Comparison of ENCODE assay signal across 8 mouse cellular contexts in the genomic region with DNA sequence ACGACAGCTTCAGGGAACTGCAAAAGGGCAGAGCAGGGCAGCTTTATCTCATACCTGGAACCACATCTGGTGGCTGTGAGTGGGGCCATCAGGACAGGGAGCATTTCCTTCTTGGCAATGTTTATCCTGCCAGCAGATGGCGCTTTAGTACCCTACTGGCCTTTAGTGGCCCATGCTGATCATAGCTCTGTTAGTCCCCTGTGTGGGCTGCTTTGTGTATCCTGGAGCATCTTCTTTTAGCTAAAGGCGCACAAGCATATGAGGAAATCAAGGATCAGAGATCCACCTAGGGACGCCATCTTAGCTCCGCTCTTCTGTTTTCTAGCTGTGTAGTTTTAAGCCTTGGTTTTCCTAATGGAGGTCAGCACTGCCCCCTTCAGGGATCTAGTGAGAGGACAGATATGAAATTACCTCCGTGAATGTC. TPM values are rescaled to one million over a fixed set of nuclear protein-coding genes. Genes with fewer than 3 reads are reported as not detected.
DNase-seq lines count a peak whose midpoint lies in the region; ATAC-seq and TF ChIP-seq lines count a peak whose summit lies in the region.

No protein-coding gene starts in this region.

- no peaks in the 10 kb centered on the region for H3K27me3 ChIP-seq in hindbrain, postnatal 0 days (ENCODE audit: insufficient read depth, low read length)
- H3K27me3 ChIP-seq in liver, postnatal 0 days (ENCODE audit: insufficient read depth, low read length) = no peaks in the 10 kb centered on the region

- no peaks in the 10 kb centered on the region for H3K36me3 ChIP-seq in hindbrain, postnatal 0 days (ENCODE audit: insufficient read depth, low read length)
- no peaks in the 10 kb centered on the region for H3K36me3 ChIP-seq in liver, postnatal 0 days (replicated peaks; ENCODE audit: insufficient read depth, low read length)

- no peak overlapping the region for H3K4me2 ChIP-seq in hindbrain, postnatal 0 days (ENCODE audit: low read depth, low read length)
- H3K4me2 ChIP-seq in liver, postnatal 0 days (ENCODE audit: low read depth, low read length) = no peak overlapping the region

- no peak for DNase-seq in layer of hippocampus, adult 2 months (ENCODE audit: low spot score in 2 of 2)
- DNase-seq in layer of hippocampus, adult 9-11 months = no peak
- peak; percentile 72 for DNase-seq in MEL-GATA-1-ER (ENCODE audit: extremely low read depth, low read depth)
- peak; percentile 56 for DNase-seq in hindbrain, postnatal 0 days (ENCODE audit: low spot score)
- DNase-seq in liver, postnatal 0 days = peak; percentile 74
- DNase-seq in spleen, adult 12 weeks (ENCODE audit: low spot score) = peak; percentile 45
- DNase-seq in left cerebral cortex, adult 8-10 months (ENCODE audit: low spot score in 2 of 2) = no peak

- TF ChIP-seq CTCF in layer of hippocampus, adult 2 months (conservative IDR thresholded peaks at IDR 0.05) = peak; percentile 76
- TF ChIP-seq CTCF in bone marrow macrophage, adult 2 months (IDR thresholded peaks at IDR 0.05; ENCODE audit: low read depth, low read length) = peak; percentile 89
- peak; percentile 69 for TF ChIP-seq CTCF in hindbrain, postnatal 0 days (IDR thresholded peaks at IDR 0.05; ENCODE audit: low read depth)
- peak; percentile 85 for TF ChIP-seq CTCF in liver, postnatal 0 days (IDR thresholded peaks at IDR 0.05; ENCODE audit: low read depth)

- H3K9me3 ChIP-seq in hindbrain, postnatal 0 days (ENCODE audit: low read length) = no peaks in the 10 kb centered on the region
- no peaks in the 10 kb centered on the region for H3K9me3 ChIP-seq in liver, postnatal 0 days (ENCODE audit: low read length)

- 36% methylated on average over 6 of the region's 6 CpGs for WGBS in hindbrain, postnatal 0 days
- 21% methylated on average over 6 of the region's 6 CpGs for WGBS in liver, postnatal 0 days (ENCODE audit: insufficient replicate concordance)

- 0 out of 2 replicates have a peak, but pooled peaks have one; percentile 39 for ATAC-seq in hindbrain, postnatal 0 days
- peak; percentile 71 for ATAC-seq in liver, postnatal 0 days

- no peak overlapping the region for H3K9ac ChIP-seq in hindbrain, postnatal 0 days (replicated peaks; ENCODE audit: low read length)
- H3K9ac ChIP-seq in liver, postnatal 0 days (replicated peaks) = no peak overlapping the region

- TF ChIP-seq EP300 in liver, postnatal 0 days (IDR thresholded peaks at IDR 0.05; ENCODE audit: low read depth) = no peak

- TF ChIP-seq POLR2A in bone marrow macrophage, adult 2 months (IDR thresholded peaks at IDR 0.05; ENCODE audit: borderline replicate concordance, low read depth, low read length) = no peak

- H3K4me3 ChIP-seq in layer of hippocampus, adult 2 months = no peak overlapping the region
- no peak overlapping the region for H3K4me3 ChIP-seq in bone marrow macrophage, adult 2 months (ENCODE audit: insufficient read depth, low read length)
- H3K4me3 ChIP-seq in hindbrain, postnatal 0 days (ENCODE audit: low read length) = no peak overlapping the region
- H3K4me3 ChIP-seq in liver, postnatal 0 days (ENCODE audit: low read depth, low read length) = no peak overlapping the region

- no peaks in the 10 kb centered on the region for H3K4me1 ChIP-seq in bone marrow macrophage, adult 2 months (ENCODE audit: control insufficient read depth, insufficient read depth, low read length)
- H3K4me1 ChIP-seq in hindbrain, postnatal 0 days (ENCODE audit: insufficient read depth, low read length) = peaks cover 6% of the 10 kb centered on the region; the same call in 1 of the 2 replicates
- no peaks in the 10 kb centered on the region for H3K4me1 ChIP-seq in liver, postnatal 0 days (ENCODE audit: insufficient read depth)

- H3K27ac ChIP-seq in layer of hippocampus, adult 2 months = no peak overlapping the region
- no peak overlapping the region for H3K27ac ChIP-seq in bone marrow macrophage, adult 2 months (ENCODE audit: insufficient read depth, low read depth, low read length)
- H3K27ac ChIP-seq in hindbrain, postnatal 0 days = no peak overlapping the region
- H3K27ac ChIP-seq in liver, postnatal 0 days (ENCODE audit: low read depth) = no peak overlapping the region

RNA-seq across cellular contexts. Expression of a gene that starts 11.0 kb away (rescaled TPM):
- 1 to 10 TPM; 1.4 to 1.6 TPM for total RNA-seq in layer of hippocampus, adult 2 months (2021)
- not detected in 2 replicates for polyA plus RNA-seq in bone marrow macrophage, adult 2 months (2012; ENCODE audit: insufficient read depth, insufficient read length, missing spikeins)
- 0.47 and 0.79 TPM in 2 replicates for total RNA-seq in hindbrain, postnatal 0 days (2014; rRNA removed)
- 1.8 and 2.5 TPM in 2 replicates for polyA plus RNA-seq in hindbrain, postnatal 0 days (2015; fragmentation: Nextera tagmentation; extraction: Ambion mirVana)
- 3.2 and 3.6 TPM in 2 replicates for polyA plus RNA-seq in liver, postnatal 0 days (2015; fragmentation: Nextera tagmentation; extraction: Ambion mirVana)
- total RNA-seq in left cerebral cortex, adult 8-10 months (2022) = 10 to 100 TPM; 11.8 to 18.8 (median 13.4) TPM

RNA-seq across cellular contexts. Expression of a gene that starts 28.8 kb away (rescaled TPM):
- 1 to 10 TPM in 1 of 2 experiments, under 1 TPM in 1; 0.97 to 1.3 TPM for total RNA-seq in layer of hippocampus, adult 2 months (2021)
- 0.53 TPM in 1 of 2 replicates, not detected in the other for polyA plus RNA-seq in bone marrow macrophage, adult 2 months (2012; ENCODE audit: insufficient read depth, insufficient read length, missing spikeins)
- total RNA-seq in hindbrain, postnatal 0 days (2014; rRNA removed) = 0.21 TPM in 1 of 2 replicates, not detected in the other
- polyA plus RNA-seq in hindbrain, postnatal 0 days (2015; fragmentation: Nextera tagmentation; extraction: Ambion mirVana) = 0.39 and 0.40 TPM in 2 replicates
- 0.42 and 0.77 TPM in 2 replicates for polyA plus RNA-seq in liver, postnatal 0 days (2015; fragmentation: Nextera tagmentation; extraction: Ambion mirVana)
- total RNA-seq in left cerebral cortex, adult 8-10 months (2022) = 1 to 10 TPM in 2 of 4 experiments, under 1 TPM in 2; 0.68 to 1.2 (median 1.1) TPM

Comparison
In these comparisons a context has a peak if more than half of its experiments do, and no peak if none do; other contexts are left out.
1. DNase-seq: peak in MEL-GATA-1-ER (single experiment), hindbrain, postnatal 0 days (single experiment), liver, postnatal 0 days (single experiment) and spleen, adult 12 weeks (single experiment); none in layer of hippocampus, adult 2 months (0 of 2), layer of hippocampus, adult 9-11 months (single experiment) and left cerebral cortex, adult 8-10 months (0 of 2).
2. Peak in every context shown above with its lines, with median percentiles within 50 percentile points of each other: CTCF ChIP-seq.